Mouse (Mus musculus) brown adipose tissue, adult 24 weeks (tissue): ENCODE results near the gene Grm5. TPM values are rescaled to one million over a fixed set of nuclear protein-coding genes. Genes with fewer than 3 reads are reported as not detected.

Experiments used
- H3K27ac ChIP-seq: fragments of 200-500 bp; replicated peaks from 2 replicates; pipeline ENCODE4 v1.5.1; 2012; ENCODE audit warnings: low read depth, mild to moderate bottlenecking, low read length
- H3K4me1 ChIP-seq: fragments of 200-500 bp; 2 replicates; pipeline ENCODE4 v1.6.1; 2012; ENCODE audit warnings: low read length, mixed read lengths; ENCODE audit not compliant: control insufficient read depth, insufficient read depth, insufficient read length
- H3K4me3 ChIP-seq: fragments of 200-500 bp; 2 replicates; pipeline ENCODE4 v1.5.1; 2012; ENCODE audit warnings: low read depth, mild to moderate bottlenecking, low read length, moderate library complexity; ENCODE audit not compliant: insufficient read depth
- polyA plus RNA-seq: library from polyadenylated mRNA; stranded (reverse); fragments of >200 nt; gene quantifications from 2 replicates; pipeline ENCODE4 v1.2.4, GENCODE M21; 2012; ENCODE audit not compliant: missing spikeins, insufficient read depth, insufficient read length

Grm5 gene
- polyA plus RNA-seq, 1 experiment = not detected

- H3K4me1 ChIP-seq = no peaks in the 10 kb centered on the region
- no peak overlapping the region for H3K27ac ChIP-seq
- H3K4me3 ChIP-seq = no peak overlapping the region
Measured at GRCm38 (mm10) chr7:88027411-88028132, 443.6 kb downstream of the Grm5 start.

- no peak overlapping the region for H3K4me3 ChIP-seq
- H3K27ac ChIP-seq = no peak overlapping the region
- no peaks in the 10 kb centered on the region for H3K4me1 ChIP-seq
Measured at GRCm38 (mm10) chr7:88047366-88047765, 463.4 kb downstream of the Grm5 start.

GRCm38 (mm10) chr7:88054224-88054938 is 470.4 kb downstream of the Grm5 start:
- Histone ChIP-seq H3K4me3 (no peak overlapping the region), H3K4me1 (no peaks in the 10 kb centered on the region), H3K27ac (no peak overlapping the region)

- H3K27ac ChIP-seq = no peak overlapping the region
Measured at GRCm38 (mm10) chr7:88056438-88056837, 472.5 kb downstream of the Grm5 start.

GRCm38 (mm10) chr7:88091115-88091514 is 507.1 kb downstream of the Grm5 start:
- Histone ChIP-seq H3K4me1 (no peaks in the 10 kb centered on the region), H3K27ac (no peak overlapping the region), H3K4me3 (no peak overlapping the region)

More at GRCm38 (mm10) chr7:88056438-88056837, 472.5 kb downstream of the Grm5 start:
- Histone ChIP-seq H3K4me1 (no peaks in the 10 kb centered on the region), H3K4me3 (no peak overlapping the region)

GRCm38 (mm10) chr7:88096536-88097107 is 512.7 kb downstream of the Grm5 start:
- Histone ChIP-seq H3K27ac (no peak overlapping the region), H3K4me3 (no peak overlapping the region)

GRCm38 (mm10) chr7:88097715-88098114 is 513.7 kb downstream of the Grm5 start:
- no peak overlapping the region for H3K27ac ChIP-seq
- H3K4me1 ChIP-seq = no peaks in the 10 kb centered on the region
- H3K4me3 ChIP-seq = no peak overlapping the region

More at GRCm38 (mm10) chr7:88096536-88097107, 512.7 kb downstream of the Grm5 start:
- no peaks in the 10 kb centered on the region for H3K4me1 ChIP-seq

GRCm38 (mm10) chr7:88116724-88117409 is 532.9 kb downstream of the Grm5 start:
- Histone ChIP-seq H3K27ac (no peak overlapping the region), H3K4me3 (no peak overlapping the region), H3K4me1 (no peaks in the 10 kb centered on the region)

GRCm38 (mm10) chr7:88128080-88128848 is 544.3 kb downstream of the Grm5 start:
- no peak overlapping the region for H3K27ac ChIP-seq
- no peaks in the 10 kb centered on the region; the same call in 1 of the 2 replicates for H3K4me1 ChIP-seq
- H3K4me3 ChIP-seq = no peak overlapping the region

GRCm38 (mm10) chr7:88129536-88130487 is 545.8 kb downstream of the Grm5 start:
- no peak overlapping the region for H3K4me3 ChIP-seq

GRCm38 (mm10) chr7:88130488-88130849 is 546.5 kb downstream of the Grm5 start:
- Histone ChIP-seq H3K4me1 (no peaks in the 10 kb centered on the region; the same call in 1 of the 2 replicates), H3K4me3 (no peak overlapping the region), H3K27ac (no peak overlapping the region)

More at GRCm38 (mm10) chr7:88129536-88130487, 545.8 kb downstream of the Grm5 start:
- Histone ChIP-seq H3K4me1 (no peaks in the 10 kb centered on the region; the same call in 1 of the 2 replicates), H3K27ac (no peak overlapping the region)

GRCm38 (mm10) chr7:88159542-88160241 is 575.7 kb downstream of the Grm5 start:
- H3K4me3 ChIP-seq = no peak overlapping the region
- no peak overlapping the region for H3K27ac ChIP-seq
- no peaks in the 10 kb centered on the region for H3K4me1 ChIP-seq

GRCm38 (mm10) chr7:88161586-88161985 is 577.6 kb downstream of the Grm5 start:
- Histone ChIP-seq H3K27ac (no peak overlapping the region), H3K4me1 (no peaks in the 10 kb centered on the region), H3K4me3 (no peak overlapping the region)
